Mouse (Mus musculus) layer of hippocampus, adult 11-12 months (tissue): ENCODE data around the gene Orm3.
A peak's percentile ranks its signal among the peaks of the same experiment; 100 is the strongest.

Experiments
- DNase-seq: peaks from one replicate; pipeline ENCODE4 v3.0.0; 2022; ENCODE audit warnings: low spot score

Orm3 gene

DNA sequence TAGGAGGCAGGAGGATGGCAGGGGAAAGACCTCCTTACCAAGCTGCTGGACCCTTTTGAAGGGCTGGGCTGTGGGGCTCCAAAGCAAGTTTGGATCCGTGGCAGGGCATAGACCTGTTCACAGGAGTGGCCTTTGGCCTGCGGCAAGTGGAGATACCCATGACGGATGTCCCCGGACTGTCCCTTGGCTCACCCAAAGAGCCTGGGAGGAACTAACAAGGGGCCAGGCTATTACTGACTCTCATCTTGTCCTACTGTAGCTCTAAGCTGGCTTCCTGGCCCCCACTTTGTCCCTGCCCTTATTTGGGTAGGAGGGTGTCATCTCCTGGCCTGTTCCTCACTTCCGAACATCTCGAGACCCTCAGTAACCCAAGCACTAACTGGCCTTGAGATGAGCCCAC, 46.6 kb downstream of the Orm3 start:
- DNase-seq = no peak

DNA sequence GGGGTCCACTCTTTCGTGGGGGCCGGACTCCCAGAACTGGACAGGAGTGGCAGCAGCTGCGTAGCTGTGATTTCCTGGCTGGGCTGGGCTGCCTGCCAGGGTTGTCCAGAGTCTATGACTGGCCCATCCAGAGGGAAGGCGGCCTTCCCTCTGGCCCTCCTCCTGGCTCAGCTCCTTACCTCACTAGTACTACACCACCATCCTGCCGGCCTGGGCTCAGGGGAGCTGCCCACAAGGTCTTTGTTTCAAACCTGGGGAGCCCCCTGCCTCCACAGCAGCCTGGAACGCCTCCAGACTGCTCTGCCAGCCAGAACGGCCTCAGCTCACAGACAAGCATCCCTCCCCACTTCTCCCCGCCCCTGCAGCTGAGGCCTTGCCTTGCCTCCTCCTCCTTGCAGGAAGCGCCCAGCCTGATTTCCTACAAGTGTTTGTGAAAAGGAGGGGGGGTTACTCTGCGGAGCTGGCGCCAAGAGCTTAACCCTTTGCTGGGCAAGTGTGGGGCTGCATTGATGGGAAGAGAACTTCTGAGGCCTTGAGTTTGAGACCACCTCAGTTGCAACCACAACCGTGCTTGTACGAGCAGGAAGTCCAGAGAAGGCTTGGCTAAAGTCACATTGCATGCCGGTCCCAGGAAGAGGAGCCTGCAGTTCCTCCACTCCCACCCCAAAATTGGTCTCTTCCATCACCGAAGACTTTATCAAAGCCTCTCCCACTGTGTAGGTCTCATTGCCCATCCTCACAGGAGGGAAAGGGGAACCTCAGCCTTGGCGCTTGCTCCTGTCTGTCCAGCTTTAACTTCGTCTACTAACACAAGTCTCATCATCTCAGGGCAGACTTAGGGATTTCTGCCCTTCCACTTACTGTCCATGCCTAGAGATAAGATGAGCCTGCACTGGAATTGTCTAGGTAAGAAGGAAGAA, 47.3 kb downstream of the Orm3 start, which contains the start of gene Akna:
Gene Akna (minus strand): TSS at position 315 of the 920 bp plus-strand sequence.
- DNase-seq = peak; percentile 74

DNA sequence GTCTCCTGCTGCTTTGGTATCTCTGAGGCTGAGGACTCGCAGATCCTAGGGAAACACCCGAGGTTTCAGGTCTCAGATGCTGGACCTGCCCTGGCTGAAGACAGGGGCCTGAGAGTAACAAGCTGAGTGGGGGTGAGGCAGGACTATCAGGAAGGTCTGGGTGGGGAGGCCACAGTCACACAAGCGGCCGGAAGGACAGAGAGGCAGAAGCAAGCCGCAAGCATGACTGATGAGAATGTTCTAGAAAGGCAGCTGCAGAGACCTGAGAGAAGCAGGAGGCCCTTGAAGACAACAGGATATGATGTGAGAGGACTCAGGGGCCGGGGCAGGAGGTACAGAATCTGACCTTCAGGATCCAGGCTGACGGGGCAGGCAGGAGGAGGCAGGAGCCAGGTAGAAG, 48.2 kb downstream of the Orm3 start:
- DNase-seq = no peak

DNA sequence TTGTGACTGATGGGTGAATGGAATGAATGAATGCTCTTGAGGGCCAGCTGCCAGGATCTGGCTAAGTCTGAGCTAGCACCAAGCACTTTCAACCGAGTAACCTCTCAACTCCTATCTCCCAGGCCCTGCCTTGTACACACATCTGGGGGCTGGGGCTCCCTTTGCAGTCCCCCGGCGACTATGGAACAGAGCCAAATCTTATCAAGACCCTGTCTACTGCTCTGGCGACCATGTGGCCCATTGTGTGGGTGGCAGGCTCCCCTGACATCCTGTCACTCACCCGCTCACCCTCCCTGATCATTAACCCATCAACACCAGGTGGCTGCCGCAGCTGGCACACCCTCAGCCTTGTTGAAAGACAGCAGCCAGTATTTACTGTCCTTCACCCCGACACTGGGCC, 49.1 kb downstream of the Orm3 start:
- no peak for DNase-seq

DNA sequence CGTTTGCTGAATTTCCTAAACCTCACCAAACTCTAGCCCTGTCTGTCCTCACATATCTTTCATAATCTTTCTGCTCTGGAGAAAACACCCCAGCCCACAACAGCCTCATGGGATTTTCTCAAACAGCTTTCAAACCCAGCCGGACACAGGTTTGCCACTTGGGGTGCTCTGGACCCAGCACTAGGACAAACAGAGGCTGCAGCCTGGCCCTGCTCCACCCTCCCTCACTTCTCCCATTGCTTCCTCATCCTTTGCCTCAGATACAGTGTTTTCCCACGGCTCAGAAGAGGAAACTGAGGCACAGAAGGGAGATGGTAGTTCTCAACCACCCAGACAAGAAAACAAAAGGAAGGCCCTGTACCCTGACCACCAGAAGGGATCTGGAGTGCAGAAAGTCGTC, 49.7 kb downstream of the Orm3 start:
- no peak for DNase-seq

DNA sequence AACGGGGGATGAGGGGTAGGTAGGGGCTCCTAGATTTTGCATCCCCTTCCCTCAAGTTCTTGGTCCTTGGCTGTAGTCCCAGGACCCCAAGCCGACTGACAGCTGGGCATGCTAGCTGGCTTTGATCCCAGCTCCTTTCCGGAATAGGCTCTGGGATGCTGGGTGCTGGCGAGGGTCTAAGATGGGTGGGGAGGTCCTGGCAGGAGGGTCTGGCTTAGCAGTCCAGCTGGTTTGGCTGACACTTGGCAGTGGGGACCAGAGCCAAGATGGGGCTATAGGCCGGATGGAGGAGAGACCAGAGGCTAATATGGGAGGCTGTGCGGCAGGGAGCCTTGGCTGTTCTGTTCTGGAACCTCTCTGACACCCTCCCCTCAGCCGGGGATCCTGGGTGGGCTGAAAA, 52.3 kb downstream of the Orm3 start:
- no peak for DNase-seq

DNA sequence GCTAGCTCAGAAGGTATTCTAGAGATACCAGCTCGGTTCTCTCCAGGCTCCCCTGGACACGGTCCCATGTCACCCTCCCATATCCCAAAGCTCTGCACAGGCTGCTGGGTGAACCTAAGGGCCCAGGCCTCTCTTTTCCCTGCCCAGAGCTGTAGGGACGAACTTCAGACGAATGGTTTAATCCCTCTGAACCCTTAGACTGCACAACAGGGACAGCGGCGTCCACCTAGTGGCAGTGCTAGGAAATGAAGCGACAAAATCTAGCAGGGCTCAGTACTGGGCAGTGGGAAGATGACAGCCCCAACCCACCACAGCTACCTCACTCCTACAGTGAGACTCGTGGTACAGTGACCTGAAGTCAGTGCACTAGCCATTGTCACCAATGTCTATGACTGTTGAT, 52.7 kb downstream of the Orm3 start:
- peak; percentile 67 for DNase-seq
